Mouse (Mus musculus): ENCODE data around the gene Uimc1. TPM values are rescaled to one million over a fixed set of nuclear protein-coding genes. Genes with fewer than 3 reads are reported as not detected.

Uimc1 gene
- polyA plus RNA-seq, 1 experiment from 2014 or later: 35.1 TPM

DNA sequence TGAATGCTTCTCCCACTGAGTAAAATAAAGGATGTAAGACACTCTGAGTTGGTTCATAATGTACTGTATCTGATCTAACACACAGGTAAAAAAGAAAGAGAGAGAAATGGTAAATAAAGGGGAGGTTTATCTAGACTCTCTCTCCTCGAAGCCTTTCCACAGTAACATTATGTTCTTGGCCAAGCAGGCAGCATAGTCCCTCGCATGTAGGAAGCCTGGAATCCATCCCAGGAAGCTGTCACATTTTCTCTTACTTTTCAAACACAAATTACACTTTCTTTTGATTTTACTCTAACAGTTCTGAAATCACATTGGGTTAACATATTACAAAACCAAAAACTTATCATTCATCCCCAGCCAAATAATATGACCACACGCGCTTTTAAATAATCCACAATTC, 7.5 kb downstream of the Uimc1 start:
- Histone ChIP-seq H3K9me3 (replicated peaks; ENCODE audit: control insufficient read depth, low read length) (no peaks in the 10 kb centered on the region), H3K9ac (replicated peaks; ENCODE audit: low read length) (no peak overlapping the region), H3K4me1 (ENCODE audit: control insufficient read depth, insufficient read depth, low read length) (no peaks in the 10 kb centered on the region), H3K27ac (replicated peaks; ENCODE audit: low read depth, low read length) (no peak overlapping the region), H3K36me3 (replicated peaks; ENCODE audit: control insufficient read depth, insufficient read depth, low read depth, low read length) (no peaks in the 10 kb centered on the region), H3K4me3 (ENCODE audit: low read depth, low read length) (no peak overlapping the region), H3K27me3 (ENCODE audit: control insufficient read depth, insufficient read depth, low read length) (no peaks in the 10 kb centered on the region), H3K4me2 (ENCODE audit: low read depth, low read length) (no peak overlapping the region)
- ATAC-seq (replicated peaks; ENCODE audit: insufficient number of reproducible peaks, low FRiP score, low TSS enrichment, low read depth) (no peak), DNase-seq (ENCODE audit: low spot score) (no peak)
- 89% methylated on average over 4 of the region's 4 CpGs for WGBS

DNA sequence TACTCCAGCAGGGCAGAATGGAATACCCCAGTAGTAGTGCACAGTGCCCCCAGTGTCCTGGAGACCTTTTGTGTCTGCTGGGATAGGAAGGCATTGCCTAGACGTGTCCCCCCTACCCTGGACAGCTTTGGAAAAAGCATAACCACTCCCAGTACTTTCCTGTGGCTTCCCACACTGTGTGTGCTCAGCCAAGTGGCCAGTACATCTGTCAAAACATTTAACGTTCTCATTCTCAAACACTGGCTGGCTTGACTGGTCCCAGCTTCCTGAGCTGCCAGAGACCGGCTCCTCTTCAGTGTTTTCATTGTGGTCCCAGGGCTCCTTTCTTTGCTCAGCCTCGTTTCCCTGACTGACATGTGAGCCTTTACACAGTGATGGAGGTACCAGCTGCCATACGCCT, 24.5 kb downstream of the Uimc1 start:
- no peaks in the 10 kb centered on the region for H3K4me1 ChIP-seq (ENCODE audit: control insufficient read depth, insufficient read depth, low read length)
- no peaks in the 10 kb centered on the region for H3K36me3 ChIP-seq (replicated peaks; ENCODE audit: control insufficient read depth, insufficient read depth, low read depth, low read length)
- H3K4me2 ChIP-seq (ENCODE audit: low read depth, low read length): no peak overlapping the region
- ATAC-seq (replicated peaks; ENCODE audit: insufficient number of reproducible peaks, low FRiP score, low TSS enrichment, low read depth): no peak
- 43% methylated on average over 5 of the region's 5 CpGs for WGBS
- no peaks in the 10 kb centered on the region for H3K27me3 ChIP-seq (ENCODE audit: control insufficient read depth, insufficient read depth, low read length)
- H3K4me3 ChIP-seq (ENCODE audit: low read depth, low read length): no peak overlapping the region
- DNase-seq (ENCODE audit: low spot score): peak; percentile 2
- H3K9me3 ChIP-seq (replicated peaks; ENCODE audit: control insufficient read depth, low read length): no peaks in the 10 kb centered on the region
- no peak overlapping the region for H3K9ac ChIP-seq (replicated peaks; ENCODE audit: low read length)
- no peak overlapping the region for H3K27ac ChIP-seq (replicated peaks; ENCODE audit: low read depth, low read length)

DNA sequence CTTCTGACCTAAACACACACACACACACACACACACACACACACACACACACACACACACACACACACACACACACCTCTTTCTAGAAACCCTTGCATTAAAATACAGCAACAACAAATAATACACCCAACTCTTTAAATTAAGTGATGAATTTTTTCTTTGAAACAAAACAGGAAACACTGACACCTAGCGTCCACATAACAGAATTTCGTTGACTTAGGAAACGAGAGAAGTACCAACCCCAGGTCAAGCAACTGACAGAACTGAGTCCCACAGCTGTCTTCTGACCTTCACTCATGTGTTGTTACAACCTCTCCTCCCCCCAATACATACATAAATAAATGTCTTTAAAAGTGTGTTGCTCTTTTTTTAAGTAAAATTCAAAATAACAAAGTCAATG, 28.8 kb downstream of the Uimc1 start:
- DNase-seq (ENCODE audit: low spot score) (peak; percentile 71), ATAC-seq (replicated peaks; ENCODE audit: insufficient number of reproducible peaks, low FRiP score, low TSS enrichment, low read depth) (no peak)
- Histone ChIP-seq H3K9ac (replicated peaks; ENCODE audit: low read length) (no peak overlapping the region), H3K4me2 (ENCODE audit: low read depth, low read length) (no peak overlapping the region), H3K27me3 (ENCODE audit: control insufficient read depth, insufficient read depth, low read length) (no peaks in the 10 kb centered on the region), H3K9me3 (replicated peaks; ENCODE audit: control insufficient read depth, low read length) (no peaks in the 10 kb centered on the region), H3K4me3 (ENCODE audit: low read depth, low read length) (no peak overlapping the region), H3K4me1 (ENCODE audit: control insufficient read depth, insufficient read depth, low read length) (no peaks in the 10 kb centered on the region), H3K36me3 (replicated peaks; ENCODE audit: control insufficient read depth, insufficient read depth, low read depth, low read length) (no peaks in the 10 kb centered on the region), H3K27ac (replicated peaks; ENCODE audit: low read depth, low read length) (no peak overlapping the region)
- WGBS: 2% methylated on average over 3 of the region's 3 CpGs

DNA sequence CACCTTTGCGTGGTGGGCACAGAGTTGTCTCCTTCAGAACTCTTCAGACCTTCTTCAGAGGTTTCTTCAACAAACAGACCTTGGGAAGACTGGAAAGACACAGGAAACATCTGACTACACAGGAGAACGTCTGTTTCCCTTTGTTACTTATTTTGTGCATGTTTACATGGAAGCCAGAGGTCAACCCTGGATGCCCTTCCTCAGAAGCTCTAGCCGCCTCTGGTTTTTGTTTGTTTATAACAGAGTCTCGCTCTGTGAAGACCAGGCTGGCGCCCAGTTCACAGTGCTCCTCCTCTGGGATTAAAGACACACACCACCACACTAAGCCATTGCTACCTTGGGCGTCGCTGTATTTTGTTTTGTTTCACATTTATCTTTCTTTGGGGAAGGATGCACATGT, 30.4 kb downstream of the Uimc1 start:
- Histone ChIP-seq H3K27ac (replicated peaks; ENCODE audit: low read depth, low read length) (no peak overlapping the region), H3K27me3 (ENCODE audit: control insufficient read depth, insufficient read depth, low read length) (no peaks in the 10 kb centered on the region), H3K4me3 (ENCODE audit: low read depth, low read length) (no peak overlapping the region), H3K4me2 (ENCODE audit: low read depth, low read length) (no peak overlapping the region), H3K9me3 (replicated peaks; ENCODE audit: control insufficient read depth, low read length) (no peaks in the 10 kb centered on the region), H3K36me3 (replicated peaks; ENCODE audit: control insufficient read depth, insufficient read depth, low read depth, low read length) (no peaks in the 10 kb centered on the region), H3K9ac (replicated peaks; ENCODE audit: low read length) (no peak overlapping the region), H3K4me1 (ENCODE audit: control insufficient read depth, insufficient read depth, low read length) (no peaks in the 10 kb centered on the region)
- ATAC-seq (replicated peaks; ENCODE audit: insufficient number of reproducible peaks, low FRiP score, low TSS enrichment, low read depth): no peak
- WGBS: 59% methylated on average over 7 of the region's 7 CpGs
- DNase-seq (ENCODE audit: low spot score): no peak

DNA sequence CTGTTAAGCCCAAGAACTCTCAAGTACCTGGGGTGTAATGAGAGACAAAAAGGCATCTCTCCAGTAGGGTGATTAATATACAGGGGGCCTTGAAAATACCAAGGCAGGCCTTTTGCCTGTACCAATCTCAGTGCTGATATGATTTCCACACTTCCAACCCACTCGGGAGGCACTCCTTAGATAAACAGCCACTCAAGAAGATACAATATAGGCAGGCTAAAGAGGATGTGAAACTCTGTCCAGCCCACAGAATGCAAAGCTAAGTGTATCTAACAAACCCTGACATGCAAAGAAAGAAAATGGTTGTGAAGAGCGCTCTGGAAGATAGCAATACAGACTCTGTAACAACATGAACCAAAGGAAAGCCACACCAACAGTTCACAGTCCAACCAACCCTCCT, 36.8 kb downstream of the Uimc1 start:
- no peaks in the 10 kb centered on the region for H3K27me3 ChIP-seq (ENCODE audit: control insufficient read depth, insufficient read depth, low read length)
- H3K4me2 ChIP-seq (ENCODE audit: low read depth, low read length): no peak overlapping the region
- no peak overlapping the region for H3K9ac ChIP-seq (replicated peaks; ENCODE audit: low read length)
- no peak overlapping the region for H3K4me3 ChIP-seq (ENCODE audit: low read depth, low read length)
- DNase-seq (ENCODE audit: low spot score) (no peak), ATAC-seq (replicated peaks; ENCODE audit: insufficient number of reproducible peaks, low FRiP score, low TSS enrichment, low read depth) (no peak)
- no peaks in the 10 kb centered on the region for H3K9me3 ChIP-seq (replicated peaks; ENCODE audit: control insufficient read depth, low read length)
- H3K4me1 ChIP-seq (ENCODE audit: control insufficient read depth, insufficient read depth, low read length): no peaks in the 10 kb centered on the region
- no peak overlapping the region for H3K27ac ChIP-seq (replicated peaks; ENCODE audit: low read depth, low read length)
- 89% methylated on average over 2 of the region's 2 CpGs for WGBS
- no peaks in the 10 kb centered on the region for H3K36me3 ChIP-seq (replicated peaks; ENCODE audit: control insufficient read depth, insufficient read depth, low read depth, low read length)

DNA sequence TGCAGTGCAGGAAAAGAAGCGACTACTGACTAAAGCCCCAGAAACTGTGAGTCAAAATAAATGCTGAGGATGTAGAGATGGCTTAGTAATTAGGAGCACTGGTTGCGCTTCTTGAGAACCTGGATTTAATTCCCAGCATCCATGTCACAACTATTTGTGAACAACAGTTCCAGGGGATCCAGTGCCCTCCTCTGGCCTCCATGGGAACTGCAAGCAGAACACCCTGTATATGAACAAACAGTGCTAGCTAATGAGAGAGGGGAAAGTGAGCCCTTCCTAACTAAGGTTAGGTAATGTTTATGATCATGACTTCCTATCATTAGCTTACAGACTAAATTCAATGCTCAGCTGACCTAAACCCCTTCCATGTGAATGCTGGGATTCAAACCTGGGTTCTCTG, 42.1 kb downstream of the Uimc1 start:
- peaks cover 3% of the 10 kb centered on the region for H3K36me3 ChIP-seq (replicated peaks; ENCODE audit: control insufficient read depth, insufficient read depth, low read depth, low read length)
- H3K27ac ChIP-seq (replicated peaks; ENCODE audit: low read depth, low read length): no peak overlapping the region
- no peak overlapping the region for H3K4me3 ChIP-seq (ENCODE audit: low read depth, low read length)
- no peaks in the 10 kb centered on the region for H3K27me3 ChIP-seq (ENCODE audit: control insufficient read depth, insufficient read depth, low read length)
- WGBS: 96% methylated on average over 2 of the region's 2 CpGs
- ATAC-seq (replicated peaks; ENCODE audit: insufficient number of reproducible peaks, low FRiP score, low TSS enrichment, low read depth) (no peak), DNase-seq (ENCODE audit: low spot score) (peak; percentile 13)
- no peaks in the 10 kb centered on the region for H3K9me3 ChIP-seq (replicated peaks; ENCODE audit: control insufficient read depth, low read length)
- no peaks in the 10 kb centered on the region for H3K4me1 ChIP-seq (ENCODE audit: control insufficient read depth, insufficient read depth, low read length)
- no peak overlapping the region for H3K4me2 ChIP-seq (ENCODE audit: low read depth, low read length)
- no peak overlapping the region for H3K9ac ChIP-seq (replicated peaks; ENCODE audit: low read length)

DNA sequence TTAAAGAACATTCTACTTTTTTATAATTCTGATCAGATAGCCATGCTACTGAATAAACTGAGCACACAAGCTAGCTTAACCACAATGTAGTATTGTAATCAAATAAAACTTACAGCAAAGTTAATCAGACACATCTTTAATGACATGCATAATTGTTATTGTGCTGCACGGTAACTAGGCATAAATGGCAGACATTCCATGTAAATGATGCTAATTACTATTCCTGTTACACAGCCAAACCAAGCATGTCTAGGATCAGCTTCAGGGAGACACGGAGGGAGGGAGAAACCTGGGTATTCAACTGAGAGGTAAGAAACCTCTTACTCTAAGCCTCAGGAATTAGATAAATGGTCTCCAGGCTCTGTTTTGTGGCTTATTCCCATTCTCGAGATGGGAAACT, 52.4 kb downstream of the Uimc1 start:
- Histone ChIP-seq H3K4me2 (ENCODE audit: low read depth, low read length) (no peak overlapping the region), H3K4me3 (ENCODE audit: low read depth, low read length) (no peak overlapping the region), H3K36me3 (replicated peaks; ENCODE audit: control insufficient read depth, insufficient read depth, low read depth, low read length) (no peaks in the 10 kb centered on the region), H3K9me3 (replicated peaks; ENCODE audit: control insufficient read depth, low read length) (no peaks in the 10 kb centered on the region), H3K27ac (replicated peaks; ENCODE audit: low read depth, low read length) (no peak overlapping the region), H3K27me3 (ENCODE audit: control insufficient read depth, insufficient read depth, low read length) (no peaks in the 10 kb centered on the region), H3K4me1 (ENCODE audit: control insufficient read depth, insufficient read depth, low read length) (no peaks in the 10 kb centered on the region), H3K9ac (replicated peaks; ENCODE audit: low read length) (no peak overlapping the region)
- DNase-seq (ENCODE audit: low spot score) (no peak), ATAC-seq (replicated peaks; ENCODE audit: insufficient number of reproducible peaks, low FRiP score, low TSS enrichment, low read depth) (no peak)
- 77% methylated on average over 3 of the region's 3 CpGs for WGBS

DNA sequence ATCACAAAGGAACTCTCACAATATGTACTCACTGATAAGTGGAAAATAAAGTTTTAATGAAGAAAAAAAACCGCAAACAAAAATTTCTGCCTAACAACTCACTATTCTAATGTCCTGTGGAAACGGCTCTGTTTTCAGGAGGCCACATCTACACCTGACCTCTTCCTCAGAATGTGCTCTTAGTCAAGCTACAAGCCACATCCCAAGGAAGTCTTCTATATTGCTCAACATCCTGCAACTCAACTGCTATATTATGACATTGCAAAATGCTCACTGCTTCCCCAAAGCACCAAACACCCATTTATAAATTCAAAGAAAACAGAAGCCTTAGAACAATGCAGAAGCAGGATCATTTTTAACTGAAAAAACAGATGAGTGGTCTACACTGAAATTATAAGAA, 60.1 kb downstream of the Uimc1 start:
- no peaks in the 10 kb centered on the region for H3K9me3 ChIP-seq (replicated peaks; ENCODE audit: control insufficient read depth, low read length)
- no peak for DNase-seq (ENCODE audit: low spot score)
- no peak overlapping the region for H3K27ac ChIP-seq (replicated peaks; ENCODE audit: low read depth, low read length)
- H3K4me2 ChIP-seq (ENCODE audit: low read depth, low read length): no peak overlapping the region
- WGBS: 97% methylated on average over 2 of the region's 2 CpGs
- no peak for ATAC-seq (replicated peaks; ENCODE audit: insufficient number of reproducible peaks, low FRiP score, low TSS enrichment, low read depth)
- no peak overlapping the region for H3K9ac ChIP-seq (replicated peaks; ENCODE audit: low read length)
- no peaks in the 10 kb centered on the region for H3K27me3 ChIP-seq (ENCODE audit: control insufficient read depth, insufficient read depth, low read length)
- no peaks in the 10 kb centered on the region for H3K4me1 ChIP-seq (ENCODE audit: control insufficient read depth, insufficient read depth, low read length)
- H3K36me3 ChIP-seq (replicated peaks; ENCODE audit: control insufficient read depth, insufficient read depth, low read depth, low read length): no peaks in the 10 kb centered on the region
- H3K4me3 ChIP-seq (ENCODE audit: low read depth, low read length): no peak overlapping the region
